Mouse (Mus musculus): ENCODE data around the gene Fbxw21. TPM values are rescaled to one million over a fixed set of nuclear protein-coding genes. Genes with fewer than 3 reads are reported as not detected.

Fbxw21 gene
- polyA plus RNA-seq, 1 experiment, result not detected

GRCm38 (mm10) chr9:109122553-109123085 is 39.2 kb downstream of the Fbxw21 start:
- no peak overlapping the region for H3K27ac ChIP-seq (ENCODE audit: insufficient read depth, low read depth, low read length)
- TF ChIP-seq CTCF (IDR thresholded peaks at IDR 0.05; ENCODE audit: extremely low read depth, insufficient read length, insufficient replicate concordance, low read depth, low read length) (no peak), POLR2A (IDR thresholded peaks at IDR 0.05; ENCODE audit: low read depth, low read length) (no peak)
- H3K36me3 ChIP-seq (ENCODE audit: control insufficient read depth, insufficient read depth, low read length), result no peaks in the 10 kb centered on the region
- H3K4me1 ChIP-seq (ENCODE audit: control insufficient read depth, insufficient read depth, insufficient read length, low read length), result peaks cover 3% of the 10 kb centered on the region
- 47% methylated on average over 2 of the region's 2 CpGs for WGBS
- H3K27me3 ChIP-seq (ENCODE audit: control insufficient read depth, insufficient read depth, low read length), result no peaks in the 10 kb centered on the region
- H3K4me3 ChIP-seq (ENCODE audit: low read depth, low read length), result no peak overlapping the region

- WGBS, result 93% methylated on average over 6 of the region's 6 CpGs
- Histone ChIP-seq H3K36me3 (ENCODE audit: control insufficient read depth, insufficient read depth, low read length) (no peaks in the 10 kb centered on the region), H3K27ac (ENCODE audit: insufficient read depth, low read depth, low read length) (no peak overlapping the region), H3K4me3 (ENCODE audit: low read depth, low read length) (no peak overlapping the region), H3K4me1 (ENCODE audit: control insufficient read depth, insufficient read depth, insufficient read length, low read length) (peaks cover 3% of the 10 kb centered on the region), H3K27me3 (ENCODE audit: control insufficient read depth, insufficient read depth, low read length) (no peaks in the 10 kb centered on the region)
- no peak for TF ChIP-seq CTCF (IDR thresholded peaks at IDR 0.05; ENCODE audit: extremely low read depth, insufficient read length, insufficient replicate concordance, low read depth, low read length)
- no peak for TF ChIP-seq POLR2A (IDR thresholded peaks at IDR 0.05; ENCODE audit: low read depth, low read length)
Measured at GRCm38 (mm10) chr9:109120956-109121355, 40.9 kb downstream of the Fbxw21 start.

- Histone ChIP-seq H3K4me1 (ENCODE audit: control insufficient read depth, insufficient read depth, insufficient read length, low read length) (peaks cover 3% of the 10 kb centered on the region), H3K4me3 (ENCODE audit: low read depth, low read length) (no peak overlapping the region), H3K36me3 (ENCODE audit: control insufficient read depth, insufficient read depth, low read length) (peaks cover 2% of the 10 kb centered on the region; the same call in 1 of the 2 replicates), H3K27ac (ENCODE audit: insufficient read depth, low read depth, low read length) (no peak overlapping the region), H3K27me3 (ENCODE audit: control insufficient read depth, insufficient read depth, low read length) (no peaks in the 10 kb centered on the region)
- 61% methylated on average over 9 of the region's 9 CpGs for WGBS
- TF ChIP-seq POLR2A (IDR thresholded peaks at IDR 0.05; ENCODE audit: low read depth, low read length) (no peak), CTCF (IDR thresholded peaks at IDR 0.05; ENCODE audit: extremely low read depth, insufficient read length, insufficient replicate concordance, low read depth, low read length) (no peak)
Measured at GRCm38 (mm10) chr9:109119571-109119970, 42.3 kb downstream of the Fbxw21 start.

GRCm38 (mm10) chr9:109118106-109118505 is 43.7 kb downstream of the Fbxw21 start:
- 78% methylated on average over 4 of the region's 4 CpGs for WGBS
- no peak for TF ChIP-seq POLR2A (IDR thresholded peaks at IDR 0.05; ENCODE audit: low read depth, low read length)
- TF ChIP-seq CTCF (IDR thresholded peaks at IDR 0.05; ENCODE audit: extremely low read depth, insufficient read length, insufficient replicate concordance, low read depth, low read length), result no peak
- Histone ChIP-seq H3K4me1 (ENCODE audit: control insufficient read depth, insufficient read depth, insufficient read length, low read length) (peaks cover 3% of the 10 kb centered on the region), H3K27ac (ENCODE audit: insufficient read depth, low read depth, low read length) (no peak overlapping the region), H3K27me3 (ENCODE audit: control insufficient read depth, insufficient read depth, low read length) (no peaks in the 10 kb centered on the region), H3K36me3 (ENCODE audit: control insufficient read depth, insufficient read depth, low read length) (peaks cover 2% of the 10 kb centered on the region; the same call in 1 of the 2 replicates), H3K4me3 (ENCODE audit: low read depth, low read length) (no peak overlapping the region)

GRCm38 (mm10) chr9:109116205-109116604 is 45.6 kb downstream of the Fbxw21 start:
- Histone ChIP-seq H3K27ac (ENCODE audit: insufficient read depth, low read depth, low read length) (no peak overlapping the region), H3K27me3 (ENCODE audit: control insufficient read depth, insufficient read depth, low read length) (no peaks in the 10 kb centered on the region), H3K36me3 (ENCODE audit: control insufficient read depth, insufficient read depth, low read length) (peaks cover 2% of the 10 kb centered on the region; the same call in 1 of the 2 replicates), H3K4me3 (ENCODE audit: low read depth, low read length) (no peak overlapping the region), H3K4me1 (ENCODE audit: control insufficient read depth, insufficient read depth, insufficient read length, low read length) (peaks cover 3% of the 10 kb centered on the region)
- WGBS, result 92% methylated on average over 10 of the region's 10 CpGs
- TF ChIP-seq CTCF (IDR thresholded peaks at IDR 0.05; ENCODE audit: extremely low read depth, insufficient read length, insufficient replicate concordance, low read depth, low read length) (no peak), POLR2A (IDR thresholded peaks at IDR 0.05; ENCODE audit: low read depth, low read length) (no peak)

GRCm38 (mm10) chr9:109114871-109115270 is 47.0 kb downstream of the Fbxw21 start:
- no peak overlapping the region for H3K27ac ChIP-seq (ENCODE audit: insufficient read depth, low read depth, low read length)
- H3K4me1 ChIP-seq (ENCODE audit: control insufficient read depth, insufficient read depth, insufficient read length, low read length), result peaks cover 2% of the 10 kb centered on the region
- no peaks in the 10 kb centered on the region for H3K27me3 ChIP-seq (ENCODE audit: control insufficient read depth, insufficient read depth, low read length)
- H3K4me3 ChIP-seq (ENCODE audit: low read depth, low read length), result no peak overlapping the region
- peaks cover 2% of the 10 kb centered on the region; the same call in 1 of the 2 replicates for H3K36me3 ChIP-seq (ENCODE audit: control insufficient read depth, insufficient read depth, low read length)
- 86% methylated on average over 7 of the region's 7 CpGs for WGBS
- TF ChIP-seq POLR2A (IDR thresholded peaks at IDR 0.05; ENCODE audit: low read depth, low read length) (no peak), CTCF (IDR thresholded peaks at IDR 0.05; ENCODE audit: extremely low read depth, insufficient read length, insufficient replicate concordance, low read depth, low read length) (no peak)

- 91% methylated on average over 11 of the region's 11 CpGs for WGBS
- Histone ChIP-seq H3K4me1 (ENCODE audit: control insufficient read depth, insufficient read depth, insufficient read length, low read length) (no peaks in the 10 kb centered on the region), H3K27me3 (ENCODE audit: control insufficient read depth, insufficient read depth, low read length) (no peaks in the 10 kb centered on the region), H3K4me3 (ENCODE audit: low read depth, low read length) (no peak overlapping the region), H3K36me3 (ENCODE audit: control insufficient read depth, insufficient read depth, low read length) (peaks cover 2% of the 10 kb centered on the region; the same call in 1 of the 2 replicates), H3K27ac (ENCODE audit: insufficient read depth, low read depth, low read length) (no peak overlapping the region)
- TF ChIP-seq CTCF (IDR thresholded peaks at IDR 0.05; ENCODE audit: extremely low read depth, insufficient read length, insufficient replicate concordance, low read depth, low read length), result no peak
- TF ChIP-seq POLR2A (IDR thresholded peaks at IDR 0.05; ENCODE audit: low read depth, low read length), result no peak
Measured at GRCm38 (mm10) chr9:109114276-109114675, 47.6 kb downstream of the Fbxw21 start.
